ENCODE assay signal across 8 mouse cellular contexts in genomic region chr8:123185566-123186409, GRCm38 (mm10). TPM values are rescaled to one million over a fixed set of nuclear protein-coding genes. Genes with fewer than 3 reads are reported as not detected.
DNase-seq lines count a peak whose midpoint lies in the region; ATAC-seq and TF ChIP-seq lines count a peak whose summit lies in the region.
"Had no signal": no experiment of that assay in that cellular context is flagged by ENCODE, and none has a peak within 500 bp of the region (broad histone marks: within the 10 kb centered on the region; RNA-seq: fewer than 3 reads in every experiment).

Dpep1 (plus strand) TSS chr8:123186242.

- peak within 1 kb of the TSS; percentile 7; the same call in 1 of the 2 replicates for H3K9ac ChIP-seq in embryonic facial prominence, embryonic 11.5 days (replicated peaks; ENCODE audit: low read length)
- H3K9ac ChIP-seq in hindbrain, embryonic 11.5 days (ENCODE audit: low read depth, low read length), result no peak within 1 kb of the TSS
- no peak within 1 kb of the TSS for H3K9ac ChIP-seq in liver, embryonic 12.5 days
- H3K9ac ChIP-seq: neural tube, embryonic 12.5 days had no signal

- no peaks in the 10 kb centered on the region for H3K27me3 ChIP-seq in embryonic facial prominence, embryonic 11.5 days (ENCODE audit: control insufficient read depth, insufficient read depth, low read length)
- H3K27me3 ChIP-seq in heart, embryonic 10.5 days (ENCODE audit: insufficient read depth, poor library complexity, severe bottlenecking), result peaks cover 14% of the 10 kb centered on the region
- no peaks in the 10 kb centered on the region for H3K27me3 ChIP-seq in small intestine, adult 2 months (ENCODE audit: control insufficient read depth, insufficient read depth, low read length)
- no peaks in the 10 kb centered on the region for H3K27me3 ChIP-seq in hindbrain, embryonic 11.5 days (ENCODE audit: control insufficient read depth, insufficient read depth, low read length)
- peaks cover 27% of the 10 kb centered on the region for H3K27me3 ChIP-seq in liver, embryonic 12.5 days (replicated peaks)
- H3K27me3 ChIP-seq: neural tube, embryonic 12.5 days had no signal

- ATAC-seq in embryonic facial prominence, embryonic 11.5 days (replicated peaks; ENCODE audit: insufficient number of reproducible peaks, low FRiP score, low TSS enrichment, low read depth), result peak; percentile 45
- ATAC-seq in hindbrain, embryonic 11.5 days (ENCODE audit: low FRiP score), result no peak
- ATAC-seq in liver, embryonic 12.5 days, result no peak

- H3K4me3 ChIP-seq in embryonic facial prominence, embryonic 11.5 days (ENCODE audit: low read depth, low read length), result no peak within 1 kb of the TSS
- H3K4me3 ChIP-seq in heart, embryonic 10.5 days, result no peak within 1 kb of the TSS
- peak within 1 kb of the TSS; percentile 22 for H3K4me3 ChIP-seq in small intestine, adult 2 months (ENCODE audit: low read depth, low read length)
- H3K4me3 ChIP-seq in hindbrain, embryonic 11.5 days (ENCODE audit: low read depth, low read length), result no peak within 1 kb of the TSS
- H3K4me3 ChIP-seq in liver, embryonic 12.5 days, result no peak within 1 kb of the TSS
- H3K4me3 ChIP-seq: neural tube, embryonic 12.5 days had no signal

- H3K27ac ChIP-seq in embryonic facial prominence, embryonic 11.5 days (replicated peaks; ENCODE audit: low read depth, low read length), result peak within 1 kb of the TSS; percentile 52
- H3K27ac ChIP-seq in heart, embryonic 10.5 days, result peak within 1 kb of the TSS; percentile 56
- H3K27ac ChIP-seq in small intestine, adult 2 months (ENCODE audit: insufficient read depth, low read depth, low read length), result peak within 1 kb of the TSS; percentile 45
- no peak within 1 kb of the TSS for H3K27ac ChIP-seq in hindbrain, embryonic 11.5 days (ENCODE audit: low read depth, low read length)
- no peak within 1 kb of the TSS for H3K27ac ChIP-seq in liver, embryonic 12.5 days
- H3K27ac ChIP-seq: neural tube, embryonic 12.5 days had no signal

- no peaks in the 10 kb centered on the region for H3K9me3 ChIP-seq in embryonic facial prominence, embryonic 11.5 days (replicated peaks; ENCODE audit: control insufficient read depth, low read length)
- H3K9me3 ChIP-seq in heart, embryonic 10.5 days, result no peaks in the 10 kb centered on the region
- no peaks in the 10 kb centered on the region for H3K9me3 ChIP-seq in hindbrain, embryonic 11.5 days (ENCODE audit: control insufficient read depth, low read length)
- no peaks in the 10 kb centered on the region for H3K9me3 ChIP-seq in liver, embryonic 12.5 days (replicated peaks)
- H3K9me3 ChIP-seq: neural tube, embryonic 12.5 days had no signal

- DNase-seq in embryonic facial prominence, embryonic 11.5 days (ENCODE audit: low spot score), result peak; percentile 86
- DNase-seq in heart, embryonic 10.5 days (ENCODE audit: low spot score), result peak; percentile 77
- DNase-seq in kidney, postnatal 14 days, result peak; percentile 79
- DNase-seq in hindbrain, embryonic 11.5 days (ENCODE audit: low spot score), result no peak
- no peak for DNase-seq in right cerebral cortex, postnatal 25 days

- TF ChIP-seq CTCF in small intestine, adult 2 months (IDR thresholded peaks at IDR 0.05; ENCODE audit: extremely low read depth, insufficient read length, insufficient replicate concordance, low read depth, low read length), result no peak

- no peaks in the 10 kb centered on the region for H3K36me3 ChIP-seq in embryonic facial prominence, embryonic 11.5 days (replicated peaks; ENCODE audit: control insufficient read depth, insufficient read depth, low read depth, low read length)
- no peaks in the 10 kb centered on the region for H3K36me3 ChIP-seq in heart, embryonic 10.5 days
- H3K36me3 ChIP-seq in small intestine, adult 2 months (ENCODE audit: control insufficient read depth, insufficient read depth, low read length), result no peaks in the 10 kb centered on the region
- H3K36me3 ChIP-seq in hindbrain, embryonic 11.5 days (ENCODE audit: control insufficient read depth, insufficient read depth, low read length), result no peaks in the 10 kb centered on the region
- H3K36me3 ChIP-seq in liver, embryonic 12.5 days, result no peaks in the 10 kb centered on the region
- H3K36me3 ChIP-seq: neural tube, embryonic 12.5 days had no signal

- H3K4me1 ChIP-seq in embryonic facial prominence, embryonic 11.5 days (ENCODE audit: control insufficient read depth, insufficient read depth, low read length), result peaks cover 14% of the 10 kb centered on the region
- peaks cover 43% of the 10 kb centered on the region for H3K4me1 ChIP-seq in heart, embryonic 10.5 days
- H3K4me1 ChIP-seq in small intestine, adult 2 months (ENCODE audit: control insufficient read depth, insufficient read depth, insufficient read length, low read length), result peaks cover 17% of the 10 kb centered on the region; the same call in 1 of the 2 replicates
- H3K4me1 ChIP-seq in hindbrain, embryonic 11.5 days (replicated peaks; ENCODE audit: control insufficient read depth, insufficient read depth, low read length), result no peaks in the 10 kb centered on the region
- peaks cover 36% of the 10 kb centered on the region for H3K4me1 ChIP-seq in liver, embryonic 12.5 days

- TF ChIP-seq POLR2A in small intestine, adult 2 months (IDR thresholded peaks at IDR 0.05; ENCODE audit: low read depth, low read length), result no peak

- WGBS in embryonic facial prominence, embryonic 11.5 days, result 21% methylated on average over 19 of the region's 19 CpGs
- WGBS in heart, embryonic 10.5 days, result 28% methylated on average over 19 of the region's 19 CpGs
- WGBS in small intestine, adult 2 months, result 50% methylated on average over 19 of the region's 19 CpGs
- 35% methylated on average over 19 of the region's 19 CpGs for WGBS in hindbrain, embryonic 11.5 days
- WGBS in liver, embryonic 12.5 days (ENCODE audit: insufficient replicate concordance), result 47% methylated on average over 19 of the region's 19 CpGs

- peak within 1 kb of the TSS; percentile 10; the same call in 1 of the 2 replicates for H3K4me2 ChIP-seq in embryonic facial prominence, embryonic 11.5 days (ENCODE audit: low read depth, low read length)
- no peak within 1 kb of the TSS for H3K4me2 ChIP-seq in hindbrain, embryonic 11.5 days (replicated peaks; ENCODE audit: low read depth, low read length)
- no peak within 1 kb of the TSS for H3K4me2 ChIP-seq in liver, embryonic 12.5 days
- H3K4me2 ChIP-seq: neural tube, embryonic 12.5 days had no signal

RNA-seq across cellular contexts. Expression of gene Dpep1, which starts in this region (rescaled TPM):
- polyA plus RNA-seq in embryonic facial prominence, embryonic 11.5 days (2014; fragmentation: Nextera tagmentation; extraction: Ambion mirVana), result 5.5 TPM in 2 replicates
- polyA plus RNA-seq in heart, embryonic 10.5 days (2016; fragmentation: Nextera tagmentation; extraction: Ambion mirVana), result 1.9 and 5.2 TPM in 2 replicates
- polyA plus RNA-seq in small intestine, adult 2 months (2012; rRNA removed), result 152 and 830 TPM in 2 replicates
- polyA plus RNA-seq in hindbrain, embryonic 11.5 days (2014; fragmentation: Nextera tagmentation; extraction: Ambion mirVana), result 0.43 and 0.85 TPM in 2 replicates
- 0.20 and 0.33 TPM in 2 replicates for polyA plus RNA-seq in liver, embryonic 12.5 days (2016; fragmentation: Nextera tagmentation; extraction: Ambion mirVana)

Comparison
In these comparisons a context has a peak if more than half of its experiments do, and no peak if none do; other contexts are left out.
1. RNA of gene Dpep1 (polyA plus RNA-seq): 152 to 830 TPM in small intestine, adult 2 months; 5.5 TPM in embryonic facial prominence, embryonic 11.5 days, 1.9 to 5.2 TPM in heart, embryonic 10.5 days, 0.43 to 0.85 TPM in hindbrain, embryonic 11.5 days and 0.20 to 0.33 TPM in liver, embryonic 12.5 days; every median in the first group is over 10 times any median in the second.
2. DNase-seq: peak in embryonic facial prominence, embryonic 11.5 days (single experiment), heart, embryonic 10.5 days (single experiment) and kidney, postnatal 14 days (single experiment); none in hindbrain, embryonic 11.5 days (single experiment) and right cerebral cortex, postnatal 25 days (single experiment).
3. H3K27ac ChIP-seq: peak in embryonic facial prominence, embryonic 11.5 days (single experiment), heart, embryonic 10.5 days (single experiment) and small intestine, adult 2 months (single experiment); none in hindbrain, embryonic 11.5 days (single experiment) and liver, embryonic 12.5 days (single experiment).